In the genomic region with DNA sequence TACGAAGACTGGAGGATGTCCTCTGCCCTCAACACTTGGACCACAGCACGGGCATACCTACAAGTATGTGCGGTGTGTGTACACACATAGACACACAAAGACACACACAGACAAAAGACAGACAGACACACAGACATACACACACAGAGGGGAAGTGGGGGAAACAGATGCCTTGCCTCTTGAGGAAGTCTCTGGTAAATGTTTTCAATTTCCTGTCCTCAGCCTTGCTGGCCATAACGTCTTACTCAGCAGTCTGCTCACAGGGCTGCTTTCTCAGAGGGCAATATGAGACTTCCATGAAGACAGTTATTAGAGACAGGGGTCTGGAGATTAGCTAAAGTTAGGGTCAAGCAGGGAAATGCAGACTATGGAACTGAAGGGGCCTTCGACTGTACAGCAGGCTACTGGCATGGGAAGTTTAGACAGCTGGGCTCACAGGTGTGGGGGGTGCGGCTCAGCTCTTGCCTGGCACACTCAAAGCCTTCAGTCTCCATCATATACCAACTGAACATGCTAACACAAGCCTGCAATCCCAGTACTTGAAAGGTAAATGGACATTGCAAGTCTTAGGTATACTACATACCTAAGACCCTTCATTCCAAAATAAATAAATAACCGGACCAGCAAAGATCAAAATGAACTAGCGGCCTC, we compare ENCODE assay signal across 8 mouse cellular contexts.
A peak's percentile ranks its signal among the peaks of the same experiment; 100 is the strongest.
DNase-seq lines count a peak whose midpoint lies in the region; ATAC-seq and TF ChIP-seq lines count a peak whose summit lies in the region.

No protein-coding gene starts in this region.

- no peak overlapping the region for H3K4me2 ChIP-seq in liver, postnatal 0 days (ENCODE audit: low read depth, low read length)
- H3K4me2 ChIP-seq in liver, embryonic 11.5 days: no peak overlapping the region
- H3K4me2 ChIP-seq in hindbrain, embryonic 14.5 days (replicated peaks): no peak overlapping the region
- H3K4me2 ChIP-seq in stomach, embryonic 14.5 days (replicated peaks; ENCODE audit: low read depth, low read length): no peak overlapping the region

- no peak overlapping the region for H3K9ac ChIP-seq in liver, postnatal 0 days (replicated peaks)
- no peak overlapping the region for H3K9ac ChIP-seq in liver, embryonic 11.5 days (ENCODE audit: low read depth, low read length)
- peak overlapping the region; percentile 28; the same call in 1 of the 2 replicates for H3K9ac ChIP-seq in hindbrain, embryonic 14.5 days
- no peak overlapping the region for H3K9ac ChIP-seq in stomach, embryonic 14.5 days (replicated peaks; ENCODE audit: low read depth, low read length)

- H3K27ac ChIP-seq in liver, postnatal 0 days (ENCODE audit: low read depth): peak overlapping the region; percentile 29; the same call in 1 of the 2 replicates
- H3K27ac ChIP-seq in liver, embryonic 11.5 days (ENCODE audit: low read depth, low read length): no peak overlapping the region; the same call in 1 of the 2 replicates
- peak overlapping the region; percentile 48; the same call in 1 of the 2 replicates for H3K27ac ChIP-seq in hindbrain, embryonic 14.5 days
- H3K27ac ChIP-seq in stomach, embryonic 14.5 days (ENCODE audit: low read length): peak overlapping the region; percentile 39; the same call in 1 of the 2 replicates

- intact Hi-C loops in left cerebral cortex, postnatal 36 days (cut with DNase I): no loop called here

- WGBS in liver, postnatal 0 days (ENCODE audit: insufficient replicate concordance): 51% methylated on average over 8 of the region's 8 CpGs
- WGBS in liver, embryonic 11.5 days: 68% methylated on average over 8 of the region's 8 CpGs
- WGBS in hindbrain, embryonic 14.5 days: 69% methylated on average over 8 of the region's 8 CpGs
- WGBS in stomach, embryonic 14.5 days: 59% methylated on average over 8 of the region's 8 CpGs

- H3K27me3 ChIP-seq in liver, postnatal 0 days (ENCODE audit: insufficient read depth, low read length): no peaks in the 10 kb centered on the region
- H3K27me3 ChIP-seq in liver, embryonic 11.5 days (replicated peaks; ENCODE audit: control insufficient read depth, insufficient read depth, low read length): no peaks in the 10 kb centered on the region
- no peaks in the 10 kb centered on the region for H3K27me3 ChIP-seq in hindbrain, embryonic 14.5 days (ENCODE audit: control insufficient read depth, insufficient read depth, low read length)
- no peaks in the 10 kb centered on the region for H3K27me3 ChIP-seq in stomach, embryonic 14.5 days (ENCODE audit: control insufficient read depth, insufficient read depth, low read length)

- DNase-seq in cerebellum, adult 18-20 months: peak; percentile 47 to 53
- DNase-seq in cerebellum, adult 9-11 months: no peak
- no peak for DNase-seq in liver, postnatal 0 days
- no peak for DNase-seq in liver, embryonic 11.5 days (ENCODE audit: low spot score)
- no peak for DNase-seq in hindbrain, embryonic 14.5 days (ENCODE audit: low spot score)
- no peak for DNase-seq in left cerebral cortex, postnatal 36 days (ENCODE audit: low spot score in 2 of 2)
- DNase-seq in left cerebral cortex, adult 11 months (ENCODE audit: low spot score): no peak

- no peak for TF ChIP-seq CTCF in liver, postnatal 0 days (IDR thresholded peaks at IDR 0.05; ENCODE audit: low read depth)

- H3K4me1 ChIP-seq in liver, postnatal 0 days (ENCODE audit: insufficient read depth): peaks cover 35% of the 10 kb centered on the region
- H3K4me1 ChIP-seq in liver, embryonic 11.5 days (replicated peaks; ENCODE audit: control insufficient read depth, insufficient read depth, low read length): peaks cover 21% of the 10 kb centered on the region
- H3K4me1 ChIP-seq in hindbrain, embryonic 14.5 days (replicated peaks; ENCODE audit: control insufficient read depth, insufficient read depth, low read length): peaks cover 37% of the 10 kb centered on the region
- H3K4me1 ChIP-seq in stomach, embryonic 14.5 days (ENCODE audit: control insufficient read depth, insufficient read depth, low read length): peaks cover 8% of the 10 kb centered on the region; the same call in 1 of the 2 replicates

- H3K9me3 ChIP-seq in liver, postnatal 0 days (ENCODE audit: low read length): no peaks in the 10 kb centered on the region
- H3K9me3 ChIP-seq in liver, embryonic 11.5 days (ENCODE audit: control insufficient read depth, low read length): no peaks in the 10 kb centered on the region
- no peaks in the 10 kb centered on the region for H3K9me3 ChIP-seq in hindbrain, embryonic 14.5 days (ENCODE audit: control insufficient read depth, low read length)
- no peaks in the 10 kb centered on the region for H3K9me3 ChIP-seq in stomach, embryonic 14.5 days (ENCODE audit: control insufficient read depth, low read depth, low read length)

- no peak overlapping the region for H3K4me3 ChIP-seq in liver, postnatal 0 days (ENCODE audit: low read depth, low read length)
- H3K4me3 ChIP-seq in liver, embryonic 11.5 days (ENCODE audit: low read depth, low read length): no peak overlapping the region
- H3K4me3 ChIP-seq in hindbrain, embryonic 14.5 days (replicated peaks; ENCODE audit: low read length): no peak overlapping the region
- no peak overlapping the region for H3K4me3 ChIP-seq in stomach, embryonic 14.5 days (ENCODE audit: low read depth, low read length)

- TF ChIP-seq EP300 in liver, postnatal 0 days (IDR thresholded peaks at IDR 0.05; ENCODE audit: low read depth): no peak

- peak; percentile 34 for ATAC-seq in liver, postnatal 0 days
- ATAC-seq in liver, embryonic 11.5 days (replicated peaks; ENCODE audit: low FRiP score): no peak
- no peak for ATAC-seq in hindbrain, embryonic 14.5 days (ENCODE audit: low FRiP score)
- ATAC-seq in stomach, embryonic 14.5 days (ENCODE audit: insufficient number of reproducible peaks, insufficient read depth, low FRiP score, low read depth): no peak

- H3K36me3 ChIP-seq in liver, postnatal 0 days (replicated peaks; ENCODE audit: insufficient read depth, low read length): no peaks in the 10 kb centered on the region
- no peaks in the 10 kb centered on the region for H3K36me3 ChIP-seq in liver, embryonic 11.5 days (ENCODE audit: control insufficient read depth, insufficient read depth, low read length)
- no peaks in the 10 kb centered on the region for H3K36me3 ChIP-seq in hindbrain, embryonic 14.5 days (replicated peaks; ENCODE audit: control insufficient read depth, insufficient read depth)
- H3K36me3 ChIP-seq in stomach, embryonic 14.5 days (ENCODE audit: control insufficient read depth, insufficient read depth, low read length): no peaks in the 10 kb centered on the region

Comparison
In these comparisons a context has a peak if more than half of its experiments do, and no peak if none do; other contexts are left out.
1. DNase-seq: peak in cerebellum, adult 18-20 months (2 of 2); none in cerebellum, adult 9-11 months (single experiment), liver, postnatal 0 days (single experiment), liver, embryonic 11.5 days (single experiment), hindbrain, embryonic 14.5 days (single experiment), left cerebral cortex, postnatal 36 days (0 of 2) and left cerebral cortex, adult 11 months (single experiment).